Mouse (Mus musculus) lung, adult 2 months (tissue): Measurements from ENCODE around the gene Mrpl55.

ENCODE experiments used
- CTCF ChIP-seq: fragments of 200-500 bp; IDR thresholded peaks from 2 replicates; pipeline ENCODE4 v1.5.1; 2011; ENCODE audit warnings: mild to moderate bottlenecking, low read length, control low read depth; ENCODE audit not compliant: insufficient read depth
- POLR2A ChIP-seq: fragments of 200-500 bp; IDR thresholded peaks from 2 replicates; pipeline ENCODE4 v1.6.1; 2011; ENCODE audit warnings: low read depth, mild to moderate bottlenecking, control low read depth, low read length, borderline replicate concordance; ENCODE audit errors: extremely low read depth

- TF ChIP-seq POLR2A (no peak), CTCF (no peak)
Observed at GRCm38 (mm10) chr11:59165616-59166241, 36.6 kb upstream of the Mrpl55 start.
